Mouse (Mus musculus) left cerebral cortex, postnatal 25 days (tissue): ENCODE data around the gene Vmn2r31. TPM values are rescaled to one million over a fixed set of nuclear protein-coding genes. Genes with fewer than 3 reads are reported as not detected.
"Not testable (repeated sequence)": the region's sequence is repeated elsewhere in the genome, so short reads cannot be mapped to it uniquely, and the experiment has no call there.

ENCODE experiments used
- DNase-seq, 2 experiments: peaks; one replicate each; pipeline ENCODE4 v3.0.0; 2022; ENCODE audit warnings: low spot score in 2 of 2, mixed read lengths in 1 of 2
- intact Hi-C: fragments of 180-260 bp; cut with DNase I; formaldehyde crosslinking; loops from one replicate; pipeline ENCODE4 v1.15.1; 2025
- total RNA-seq, 2 experiments: library from RNA; stranded (reverse); gene quantifications; 2 replicates each; pipeline ENCODE4 v1.2.3; 2021

The Vmn2r31 gene
- not detected for total RNA-seq

DNA sequence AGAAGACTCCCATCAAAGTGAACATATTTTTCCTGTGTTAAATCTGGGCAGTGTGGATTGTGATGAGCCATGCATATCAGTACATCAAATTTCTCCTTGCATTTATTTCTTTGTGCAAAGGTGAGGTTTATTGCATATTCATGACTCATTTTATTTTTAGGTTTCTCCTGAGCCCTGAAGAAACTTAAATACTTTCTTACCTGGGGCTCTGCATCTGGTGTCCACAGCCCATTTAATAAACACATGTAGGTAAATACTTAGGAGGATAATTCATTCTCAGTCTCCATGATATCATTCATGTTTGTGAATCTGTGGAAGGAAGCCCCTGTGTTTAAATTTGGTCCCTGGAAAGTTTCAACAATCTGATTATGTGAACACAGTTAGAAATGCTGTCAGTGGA lies at the start of gene Vmn2r31:
TSS of gene Vmn2r31 (minus strand) at position 101 of the 400 bp plus-strand sequence.
- DNase-seq, intact Hi-C loops: not testable (repeated sequence)

DNA sequence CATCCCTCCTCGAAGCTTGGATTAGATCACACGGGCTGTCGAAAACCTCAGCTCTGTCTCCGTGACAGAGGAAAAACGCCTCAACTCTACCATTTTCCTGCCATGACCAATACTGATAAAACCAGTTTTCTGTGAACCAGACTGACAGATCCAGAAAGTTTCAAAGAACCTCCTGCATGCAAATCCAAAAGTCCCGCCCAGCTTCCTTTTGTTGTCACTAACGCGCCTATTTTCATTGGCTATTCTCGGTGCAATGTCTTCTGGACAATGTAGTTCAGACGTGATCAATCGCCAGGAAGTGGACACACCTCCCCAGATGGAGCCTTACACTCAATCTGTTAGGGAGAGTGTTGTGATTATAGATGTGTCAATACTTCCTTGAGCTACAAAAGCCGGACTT lies 25.1 kb downstream of the Vmn2r31 start, which contains the start of gene Gm45783:
TSS of gene Gm45783 (minus strand) at position 143 of the 400 bp plus-strand sequence.
- DNase-seq, intact Hi-C loops: not testable (repeated sequence)

DNA sequence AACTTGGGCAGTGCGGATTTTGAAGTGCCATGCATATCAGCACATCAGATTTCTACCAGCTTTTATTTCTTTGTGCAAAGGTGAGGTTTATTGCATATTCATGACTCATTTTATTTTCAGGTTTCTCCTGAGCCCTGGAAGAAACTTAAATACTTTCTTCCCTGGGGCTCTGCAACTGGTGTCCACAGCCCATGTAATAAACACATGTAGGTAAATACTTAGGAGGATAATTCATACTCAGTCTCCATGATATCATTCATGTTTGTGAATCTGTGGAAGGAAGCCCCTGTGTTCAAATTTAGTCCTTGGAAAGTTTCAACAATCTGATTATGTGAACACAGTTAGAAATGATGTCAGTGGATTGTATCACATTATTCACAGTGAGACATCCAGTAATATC lies 62.0 kb downstream of the Vmn2r31 start, which contains the start of gene Vmn2r30:
TSS of gene Vmn2r30 (minus strand) at position 101 of the 400 bp plus-strand sequence.
- DNase-seq, intact Hi-C loops: not testable (repeated sequence)

Other genes with a start within 250 kb of the Vmn2r31 start
- gene Zfp418, start 228.4 kb downstream of the Vmn2r31 start, total RNA-seq, result 1 to 10 TPM; 5.7 to 7.9 TPM
- 1 to 10 TPM; 8.5 to 8.9 TPM for gene Zfp772, start 189.7 kb downstream of the Vmn2r31 start, total RNA-seq
- gene Vmn2r29, start 152.4 kb downstream of the Vmn2r31 start, total RNA-seq, result 1 to 10 TPM; 1.4 to 2.4 TPM
- gene Gm45844, start 121.4 kb downstream of the Vmn2r31 start, total RNA-seq, result 10 to 100 TPM in 1 of 2 experiments, 1 to 10 TPM in 1; 9.5 to 10.4 TPM
- 100 to 1,000 TPM; 138 to 141 TPM for gene Clcn4, start 98.9 kb downstream of the Vmn2r31 start, total RNA-seq
- gene Vmn2r30, start 62.1 kb downstream of the Vmn2r31 start, total RNA-seq, result not detected
- not detected for gene Gm45783, start 25.1 kb downstream of the Vmn2r31 start, total RNA-seq
- gene Vmn2r32, start 80.3 kb upstream of the Vmn2r31 start, total RNA-seq, result not detected
- gene Vmn2r33, start 167.1 kb upstream of the Vmn2r31 start, total RNA-seq, result not detected